Mouse (Mus musculus): ENCODE measurements around the gene Aacs.

DNA sequence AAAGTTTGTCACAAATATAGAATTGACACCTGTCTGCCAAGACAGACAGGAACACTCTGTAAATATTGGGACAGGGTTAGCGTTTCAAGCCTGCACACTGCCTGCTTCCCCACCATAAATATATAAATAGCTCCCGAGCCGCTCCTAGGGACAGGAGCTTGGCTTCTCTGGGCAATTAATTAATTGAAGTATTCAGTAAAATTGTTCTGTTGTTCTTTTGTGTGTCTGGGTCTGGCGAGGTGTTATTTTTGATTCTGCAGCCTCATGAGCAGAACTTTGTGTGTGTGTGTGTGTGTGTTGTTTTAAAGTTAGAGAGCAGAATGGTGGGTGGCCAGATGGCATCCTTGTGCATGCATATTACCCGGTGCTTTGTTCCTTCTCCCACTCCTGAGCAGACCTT lies 80.1 kb downstream of the Aacs start:
- TF ChIP-seq CTCF (IDR thresholded peaks at IDR 0.05; ENCODE audit: low read depth) (no peak), EP300 (IDR thresholded peaks at IDR 0.05; ENCODE audit: low read depth) (no peak)

All from heart, postnatal 0 days (tissue).